18 mouse cellular contexts compared by ENCODE assay signal in genomic region chr7:35191276-35191675, GRCm38 (mm10). TPM values are rescaled to one million over a fixed set of nuclear protein-coding genes. Genes with fewer than 3 reads are reported as not detected.
"Had no signal": no experiment of that assay in that cellular context is flagged by ENCODE, and none has a peak within 500 bp of the region (broad histone marks: within the 10 kb centered on the region; RNA-seq: fewer than 3 reads in every experiment).

No protein-coding gene starts in this region.

- H3K4me1 ChIP-seq: liver, embryonic 13.5 days had no signal

- H3K4me2 ChIP-seq: limb, embryonic 12.5 days; liver, embryonic 13.5 days; midbrain, embryonic 11.5 days; midbrain, embryonic 15.5 days; neural tube, embryonic 12.5 days; stomach, embryonic 15.5 days had no signal

- H3K9me3 ChIP-seq: limb, embryonic 12.5 days; liver, embryonic 13.5 days; midbrain, embryonic 15.5 days; neural tube, embryonic 12.5 days; stomach, embryonic 15.5 days had no signal

- DNase-seq: kidney, adult 8-10 months; kidney, postnatal 10 days; kidney, postnatal 4 days; liver; liver, embryonic 13.5 days; lung, adult 18-20 months; right cerebral cortex, postnatal 14 days; thymus, postnatal 36 days had no signal

- H3K4me3 ChIP-seq: left cerebral cortex, adult 2 months; limb, embryonic 12.5 days; liver, embryonic 13.5 days; midbrain, embryonic 15.5 days; neural tube, embryonic 12.5 days; stomach, embryonic 15.5 days had no signal

- H3K9ac ChIP-seq: limb, embryonic 12.5 days; liver, embryonic 13.5 days; midbrain, embryonic 15.5 days; neural tube, embryonic 12.5 days; stomach, embryonic 15.5 days had no signal

- H3K27ac ChIP-seq: left cerebral cortex, adult 2 months; limb, embryonic 12.5 days; liver, embryonic 13.5 days; midbrain, embryonic 15.5 days; neural tube, embryonic 12.5 days; stomach, embryonic 15.5 days had no signal

- ATAC-seq: intestine, postnatal 0 days; midbrain, embryonic 15.5 days had no signal

- H3K36me3 ChIP-seq: limb, embryonic 12.5 days; liver, embryonic 13.5 days; midbrain, embryonic 15.5 days; neural tube, embryonic 12.5 days; stomach, embryonic 15.5 days had no signal

RNA-seq across cellular contexts. Expression of gene Slc7a10, which starts 5.1 kb away (rescaled TPM):
- total RNA-seq: megakaryocyte progenitor cell, adult 5-6 weeks; monocyte, adult 5-6 weeks; neutrophil, adult 5-6 weeks had no signal

RNA-seq across cellular contexts. Expression of gene Lrp3, which starts 24.0 kb away (rescaled TPM):
- total RNA-seq: megakaryocyte progenitor cell, adult 5-6 weeks; monocyte, adult 5-6 weeks; neutrophil, adult 5-6 weeks had no signal
